Mouse (Mus musculus): ENCODE data around the gene Stap1. TPM values are rescaled to one million over a fixed set of nuclear protein-coding genes. Genes with fewer than 3 reads are reported as not detected.

Gene Stap1
- polyA plus RNA-seq (2015; fragmentation: Nextera tagmentation; extraction: Ambion mirVana): 0.57 and 2.0 TPM in 2 replicates

DNA sequence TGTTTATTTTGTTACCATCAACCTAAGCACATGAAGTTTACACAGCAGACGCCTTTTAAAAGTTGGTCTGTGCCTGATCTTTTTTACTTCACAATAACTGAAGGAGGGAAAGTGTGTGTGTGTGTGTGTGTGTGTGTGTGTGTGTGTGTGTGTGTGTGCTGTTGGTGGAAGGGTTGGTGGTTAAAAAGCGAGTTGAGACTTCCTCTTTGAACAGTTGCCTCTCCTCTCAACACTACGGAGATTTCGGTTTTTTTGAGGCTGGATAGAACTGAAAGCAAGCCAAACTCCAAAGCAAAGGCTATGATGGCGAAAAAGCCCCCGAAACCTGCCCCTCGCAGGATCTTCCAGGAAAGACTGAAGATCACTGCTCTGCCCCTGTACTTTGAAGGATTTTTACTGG is at the start of gene Stap1:
Stap1 (plus strand) TSS at position 209 of the 400 bp plus-strand sequence.
- no peak within 1 kb of the TSS for H3K4me3 ChIP-seq (ENCODE audit: low read length)
- no peaks in the 10 kb centered on the region for H3K27me3 ChIP-seq (ENCODE audit: control insufficient read depth, insufficient read depth, low read depth, low read length)
- ATAC-seq (ENCODE audit: low read depth): no peak
- WGBS: 48% methylated on average over 7 of the region's 7 CpGs
- no peaks in the 10 kb centered on the region for H3K36me3 ChIP-seq (ENCODE audit: control insufficient read depth, insufficient read depth, low read length)
- no peak within 1 kb of the TSS for H3K27ac ChIP-seq (ENCODE audit: low read length)
- no peak within 1 kb of the TSS for H3K9ac ChIP-seq (ENCODE audit: low read length)
- H3K4me1 ChIP-seq (replicated peaks; ENCODE audit: control insufficient read depth, insufficient read depth, low read length): no peaks in the 10 kb centered on the region; the same call in 1 of the 2 replicates
- no peaks in the 10 kb centered on the region for H3K9me3 ChIP-seq (ENCODE audit: control insufficient read depth, low read length)
- H3K4me2 ChIP-seq (ENCODE audit: low read depth, low read length): no peak within 1 kb of the TSS

DNA sequence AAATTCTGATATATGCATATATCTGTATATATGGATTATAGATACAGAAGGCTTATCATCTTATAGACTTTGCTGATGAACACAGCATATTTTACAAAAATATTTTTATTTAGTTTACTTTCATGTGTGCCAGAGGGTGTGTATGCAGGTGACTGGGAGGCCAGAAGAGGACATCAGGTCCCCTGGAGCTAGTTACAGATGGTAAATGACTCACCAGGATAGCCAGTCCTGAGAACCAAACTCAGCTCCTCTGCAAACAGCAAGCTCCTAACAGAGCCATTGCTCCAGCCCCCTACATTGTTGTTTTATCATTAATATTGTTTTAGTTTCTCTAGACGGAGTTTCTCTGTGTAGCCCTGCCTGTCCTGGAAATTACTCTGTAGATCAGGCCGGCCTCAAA is 41.7 kb upstream of the Stap1 start:
- Histone ChIP-seq H3K36me3 (ENCODE audit: control insufficient read depth, insufficient read depth, low read length) (peaks cover 27% of the 10 kb centered on the region), H3K9me3 (ENCODE audit: control insufficient read depth, low read length) (no peaks in the 10 kb centered on the region), H3K27me3 (ENCODE audit: control insufficient read depth, insufficient read depth, low read depth, low read length) (no peaks in the 10 kb centered on the region), H3K4me1 (replicated peaks; ENCODE audit: control insufficient read depth, insufficient read depth, low read length) (no peaks in the 10 kb centered on the region), H3K4me3 (ENCODE audit: low read length) (no peak overlapping the region), H3K4me2 (ENCODE audit: low read depth, low read length) (no peak overlapping the region), H3K27ac (ENCODE audit: low read length) (no peak overlapping the region), H3K9ac (ENCODE audit: low read length) (no peak overlapping the region)
- ATAC-seq (ENCODE audit: low read depth): no peak
- WGBS: 73% methylated on average over 2 of the region's 2 CpGs

DNA sequence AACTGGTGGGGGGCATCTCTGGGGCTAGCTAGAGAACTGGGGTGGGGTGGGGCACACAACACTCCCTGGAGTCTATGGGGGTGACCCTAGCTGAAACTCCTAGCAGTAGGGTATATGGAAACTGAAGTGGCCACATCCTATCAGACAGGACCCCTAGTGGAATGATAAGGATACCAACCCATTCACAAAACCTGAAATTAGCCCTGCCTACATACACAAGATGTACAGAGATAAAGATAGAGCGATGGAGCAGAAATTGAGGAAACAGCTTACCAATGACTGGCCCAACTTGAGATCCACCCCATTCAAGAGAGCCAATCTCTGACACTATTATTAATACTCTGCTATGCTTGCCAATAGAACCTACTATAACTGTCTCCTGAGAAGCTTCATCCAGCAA is 8.0 kb upstream of the Stap1 start:
- H3K9me3 ChIP-seq (ENCODE audit: control insufficient read depth, low read length): no peaks in the 10 kb centered on the region
- peaks cover 8% of the 10 kb centered on the region; the same call in 1 of the 2 replicates for H3K4me1 ChIP-seq (replicated peaks; ENCODE audit: control insufficient read depth, insufficient read depth, low read length)
- H3K4me3 ChIP-seq (ENCODE audit: low read length): no peak overlapping the region; the same call in 1 of the 2 replicates
- H3K27ac ChIP-seq (ENCODE audit: low read length): no peak overlapping the region
- no peak for ATAC-seq (ENCODE audit: low read depth)
- no peaks in the 10 kb centered on the region for H3K27me3 ChIP-seq (ENCODE audit: control insufficient read depth, insufficient read depth, low read depth, low read length)
- no peaks in the 10 kb centered on the region for H3K36me3 ChIP-seq (ENCODE audit: control insufficient read depth, insufficient read depth, low read length)
- peak overlapping the region; percentile 56 for H3K4me2 ChIP-seq (ENCODE audit: low read depth, low read length)
- no peak overlapping the region for H3K9ac ChIP-seq (ENCODE audit: low read length)
- 96% methylated on average over 1 of the region's 1 CpGs for WGBS

DNA sequence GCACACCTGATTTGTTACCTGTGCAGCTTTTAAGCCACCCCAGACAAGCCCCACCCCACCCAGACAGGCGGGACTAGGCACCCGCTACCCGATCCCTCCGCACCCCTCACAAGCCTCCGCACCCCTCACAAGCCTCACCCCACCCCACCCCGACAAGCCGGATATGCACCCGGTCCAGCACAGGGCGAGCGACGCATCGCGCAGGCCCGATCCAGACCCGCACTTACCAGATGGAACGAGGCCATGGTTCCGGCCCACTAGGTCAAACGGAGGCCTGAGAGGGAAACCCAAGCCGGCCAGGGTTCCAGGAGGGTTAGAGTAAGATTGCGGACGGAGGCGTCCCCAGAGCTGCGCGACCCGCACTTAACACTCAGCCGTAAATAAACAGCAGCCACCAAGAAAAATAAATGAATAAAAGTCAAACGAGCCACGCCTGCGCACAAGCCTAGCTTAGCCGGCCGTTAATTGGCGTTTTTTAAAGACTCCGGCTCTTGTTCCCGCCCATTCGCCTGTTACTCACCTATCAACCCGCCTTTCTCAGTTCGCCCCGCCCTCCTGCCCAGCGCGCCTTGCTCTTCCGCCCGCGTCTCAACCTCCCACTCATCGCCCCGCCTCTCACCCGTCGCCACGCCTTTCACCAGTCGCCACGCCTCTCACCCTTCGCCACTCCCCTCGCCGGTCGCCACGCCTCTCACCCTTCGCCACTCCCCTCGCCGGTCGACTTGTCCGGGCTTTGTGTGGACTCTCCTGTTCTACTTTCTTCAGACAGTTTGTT is 6.3 kb upstream of the Stap1 start, which contains the start of gene Cenpc1:
Cenpc1 (minus strand) TSS at position 483 of the 775 bp plus-strand sequence.
- H3K9me3 ChIP-seq (ENCODE audit: control insufficient read depth, low read length): no peaks in the 10 kb centered on the region
- peak; percentile 96 for ATAC-seq (ENCODE audit: low read depth)
- under 1% methylated on average over 60 of the region's 60 CpGs for WGBS
- peak within 1 kb of the TSS; percentile 79 for H3K4me2 ChIP-seq (ENCODE audit: low read depth, low read length)
- peak within 1 kb of the TSS; percentile 85 for H3K4me3 ChIP-seq (ENCODE audit: low read length)
- H3K36me3 ChIP-seq (ENCODE audit: control insufficient read depth, insufficient read depth, low read length): no peaks in the 10 kb centered on the region
- peak within 1 kb of the TSS; percentile 93 for H3K27ac ChIP-seq (ENCODE audit: low read length)
- peak within 1 kb of the TSS; percentile 84 for H3K9ac ChIP-seq (ENCODE audit: low read length)
- H3K27me3 ChIP-seq (ENCODE audit: control insufficient read depth, insufficient read depth, low read depth, low read length): no peaks in the 10 kb centered on the region
- peaks cover 8% of the 10 kb centered on the region; the same call in 1 of the 2 replicates for H3K4me1 ChIP-seq (replicated peaks; ENCODE audit: control insufficient read depth, insufficient read depth, low read length)

DNA sequence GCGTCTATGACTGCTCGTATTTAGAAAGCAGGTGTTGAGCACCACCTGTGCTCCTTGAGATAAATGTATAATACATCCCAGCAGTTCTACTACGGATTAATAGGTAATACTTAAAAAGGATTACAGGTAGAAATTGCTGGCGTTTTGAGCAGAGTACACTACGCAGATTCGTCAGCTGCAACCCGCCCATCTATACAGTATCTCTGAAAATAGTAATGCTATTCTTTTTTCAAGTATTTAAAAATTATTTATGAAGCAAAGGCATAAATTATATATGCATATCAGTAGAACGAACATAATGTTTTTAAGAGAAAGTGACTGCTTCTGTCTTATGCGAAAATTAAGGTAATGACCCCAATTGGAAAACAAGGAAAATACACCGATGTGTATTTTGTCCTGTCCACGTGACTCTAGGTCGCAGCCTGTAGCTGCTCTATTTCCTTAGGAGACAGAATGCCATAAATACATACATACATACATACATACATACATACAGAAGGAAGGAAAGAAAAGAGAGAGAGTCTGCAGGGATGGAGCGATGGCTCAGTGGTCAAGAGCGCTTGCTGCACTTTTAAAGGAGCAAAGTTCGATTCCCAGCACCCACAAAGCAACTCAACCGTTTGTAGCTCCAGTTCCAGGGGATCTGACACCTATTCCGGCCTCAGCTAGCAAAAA is 5.5 kb upstream of the Stap1 start:
- peak overlapping the region; percentile 85 for H3K4me3 ChIP-seq (ENCODE audit: low read length)
- peak overlapping the region; percentile 57 for H3K9ac ChIP-seq (ENCODE audit: low read length)
- ATAC-seq (ENCODE audit: low read depth): peak; percentile 51
- WGBS: under 1% methylated on average over 17 of the region's 17 CpGs
- H3K27me3 ChIP-seq (ENCODE audit: control insufficient read depth, insufficient read depth, low read depth, low read length): no peaks in the 10 kb centered on the region
- H3K36me3 ChIP-seq (ENCODE audit: control insufficient read depth, insufficient read depth, low read length): no peaks in the 10 kb centered on the region
- peaks cover 8% of the 10 kb centered on the region; the same call in 1 of the 2 replicates for H3K4me1 ChIP-seq (replicated peaks; ENCODE audit: control insufficient read depth, insufficient read depth, low read length)
- H3K9me3 ChIP-seq (ENCODE audit: control insufficient read depth, low read length): no peaks in the 10 kb centered on the region
- peak overlapping the region; percentile 79 for H3K4me2 ChIP-seq (ENCODE audit: low read depth, low read length)
- peak overlapping the region; percentile 86 for H3K27ac ChIP-seq (ENCODE audit: low read length)

DNA sequence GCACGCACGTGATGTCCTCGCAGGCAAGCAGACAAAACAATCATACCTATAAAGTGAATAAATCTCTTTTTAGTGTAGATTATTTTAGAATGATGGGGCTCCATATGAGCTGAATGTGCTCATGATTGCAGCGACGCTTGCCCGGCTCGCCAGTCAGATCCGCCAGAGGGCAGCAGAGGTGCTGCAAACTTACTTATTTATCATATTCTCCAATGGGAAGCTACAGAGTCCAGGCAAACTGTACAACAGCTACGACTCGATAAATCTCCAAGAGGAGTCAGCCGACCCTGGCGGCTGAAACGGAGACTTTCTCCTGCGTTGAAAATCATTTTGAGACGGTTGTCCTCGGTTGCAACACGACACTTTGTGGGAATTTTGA is 5.0 kb upstream of the Stap1 start:
- Histone ChIP-seq H3K27ac (ENCODE audit: low read length) (peak overlapping the region; percentile 16; the same call in 1 of the 2 replicates), H3K36me3 (ENCODE audit: control insufficient read depth, insufficient read depth, low read length) (no peaks in the 10 kb centered on the region), H3K4me3 (ENCODE audit: low read length) (peak overlapping the region; percentile 85), H3K27me3 (ENCODE audit: control insufficient read depth, insufficient read depth, low read depth, low read length) (no peaks in the 10 kb centered on the region), H3K4me2 (ENCODE audit: low read depth, low read length) (peak overlapping the region; percentile 79), H3K9ac (ENCODE audit: low read length) (peak overlapping the region; percentile 69), H3K4me1 (replicated peaks; ENCODE audit: control insufficient read depth, insufficient read depth, low read length) (peaks cover 8% of the 10 kb centered on the region; the same call in 1 of the 2 replicates), H3K9me3 (ENCODE audit: control insufficient read depth, low read length) (no peaks in the 10 kb centered on the region)
- peak; percentile 36 for ATAC-seq (ENCODE audit: low read depth)
- under 1% methylated on average over 17 of the region's 17 CpGs for WGBS

DNA sequence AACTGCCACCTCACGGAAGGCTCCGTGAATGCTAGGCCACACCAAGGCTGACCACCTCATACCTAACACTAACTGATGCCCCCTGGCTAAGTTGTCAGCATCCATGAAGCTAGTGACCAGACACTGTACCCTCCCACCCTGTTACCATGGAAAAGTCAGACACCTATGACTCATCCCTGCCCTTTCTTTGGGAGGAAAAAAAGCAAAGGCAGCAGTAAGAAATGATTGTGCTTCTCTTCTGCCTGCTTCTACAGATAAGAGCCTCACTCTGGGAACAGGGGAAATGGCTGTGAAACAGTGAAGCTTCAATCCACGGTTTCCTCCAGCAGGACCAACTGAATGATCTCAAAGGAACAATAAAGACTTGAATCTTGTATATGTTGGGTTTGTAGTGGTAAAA is 3.1 kb upstream of the Stap1 start:
- peaks cover 8% of the 10 kb centered on the region; the same call in 1 of the 2 replicates for H3K4me1 ChIP-seq (replicated peaks; ENCODE audit: control insufficient read depth, insufficient read depth, low read length)
- H3K9me3 ChIP-seq (ENCODE audit: control insufficient read depth, low read length): no peaks in the 10 kb centered on the region
- no peak for ATAC-seq (ENCODE audit: low read depth)
- no peak overlapping the region for H3K4me3 ChIP-seq (ENCODE audit: low read length)
- H3K27me3 ChIP-seq (ENCODE audit: control insufficient read depth, insufficient read depth, low read depth, low read length): no peaks in the 10 kb centered on the region
- no peak overlapping the region for H3K9ac ChIP-seq (ENCODE audit: low read length)
- no peak overlapping the region for H3K4me2 ChIP-seq (ENCODE audit: low read depth, low read length)
- no peaks in the 10 kb centered on the region for H3K36me3 ChIP-seq (ENCODE audit: control insufficient read depth, insufficient read depth, low read length)
- H3K27ac ChIP-seq (ENCODE audit: low read length): no peak overlapping the region
- WGBS: 75% methylated on average over 3 of the region's 3 CpGs

DNA sequence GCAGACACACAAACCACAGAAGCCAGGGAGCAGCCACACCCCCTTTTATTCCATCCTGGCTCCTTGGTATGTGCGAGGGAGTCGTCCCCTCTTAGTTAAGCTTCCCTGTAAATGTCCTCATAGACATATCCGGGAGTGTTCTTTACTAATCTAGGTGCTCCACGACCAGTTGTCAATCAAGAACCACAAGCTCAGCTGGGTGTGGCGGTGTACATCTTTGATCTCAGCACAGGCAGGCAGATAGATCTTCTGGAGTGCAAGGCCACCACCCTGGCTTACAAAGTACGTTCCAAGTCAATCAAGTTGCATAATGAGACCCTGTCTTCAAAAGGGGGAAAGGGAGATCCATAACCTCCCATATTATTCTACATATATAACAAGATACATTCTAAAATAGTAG is 2.4 kb upstream of the Stap1 start:
- Histone ChIP-seq H3K4me2 (ENCODE audit: low read depth, low read length) (no peak overlapping the region), H3K4me3 (ENCODE audit: low read length) (no peak overlapping the region), H3K36me3 (ENCODE audit: control insufficient read depth, insufficient read depth, low read length) (no peaks in the 10 kb centered on the region), H3K27ac (ENCODE audit: low read length) (no peak overlapping the region), H3K9me3 (ENCODE audit: control insufficient read depth, low read length) (no peaks in the 10 kb centered on the region), H3K27me3 (ENCODE audit: control insufficient read depth, insufficient read depth, low read depth, low read length) (no peaks in the 10 kb centered on the region), H3K4me1 (replicated peaks; ENCODE audit: control insufficient read depth, insufficient read depth, low read length) (peaks cover 4% of the 10 kb centered on the region; the same call in 1 of the 2 replicates), H3K9ac (ENCODE audit: low read length) (no peak overlapping the region)
- 70% methylated on average over 6 of the region's 6 CpGs for WGBS
- ATAC-seq (ENCODE audit: low read depth): no peak

DNA sequence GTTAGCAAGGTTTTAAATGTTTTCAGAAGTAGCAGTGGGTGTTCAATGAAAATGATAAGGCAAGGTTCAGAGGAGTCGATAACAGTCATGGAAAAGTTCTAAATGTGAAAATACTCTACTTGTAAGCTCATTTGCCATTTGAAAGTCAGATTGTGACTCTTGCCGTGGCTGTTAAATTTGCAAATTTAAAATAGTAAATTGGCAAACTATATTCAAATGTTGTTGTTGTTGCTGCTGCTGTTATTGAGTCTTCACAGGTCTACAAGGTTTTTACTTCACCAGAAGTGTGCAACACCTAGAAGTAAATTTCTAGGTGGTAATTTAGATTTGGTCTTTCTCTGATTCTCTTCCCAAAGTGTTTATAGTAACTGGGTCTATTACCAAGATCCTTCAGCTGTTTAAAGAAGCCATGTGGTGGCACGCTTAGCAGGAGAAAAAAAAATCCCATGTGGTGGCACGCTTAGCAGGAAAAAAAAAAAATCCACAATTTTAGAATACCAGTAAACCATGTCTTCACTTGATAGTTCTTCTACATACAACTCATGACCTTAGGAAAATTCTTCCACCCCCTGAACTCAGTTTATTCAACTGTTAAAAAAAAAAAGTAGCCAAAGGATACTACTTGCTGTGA is 1.3 kb downstream of the Stap1 start:
- ATAC-seq (ENCODE audit: low read depth): no peak
- 76% methylated on average over 4 of the region's 4 CpGs for WGBS

More for the DNA sequence above, 1.3 kb downstream of the Stap1 start:
- no peaks in the 10 kb centered on the region for H3K36me3 ChIP-seq (ENCODE audit: control insufficient read depth, insufficient read depth, low read length)
- no peaks in the 10 kb centered on the region for H3K4me1 ChIP-seq (replicated peaks; ENCODE audit: control insufficient read depth, insufficient read depth, low read length)
- H3K4me2 ChIP-seq (ENCODE audit: low read depth, low read length): no peak overlapping the region
- no peak overlapping the region for H3K9ac ChIP-seq (ENCODE audit: low read length)
- no peaks in the 10 kb centered on the region for H3K27me3 ChIP-seq (ENCODE audit: control insufficient read depth, insufficient read depth, low read depth, low read length)
- H3K9me3 ChIP-seq (ENCODE audit: control insufficient read depth, low read length): no peaks in the 10 kb centered on the region
- no peak overlapping the region for H3K4me3 ChIP-seq (ENCODE audit: low read length)
- no peak overlapping the region for H3K27ac ChIP-seq (ENCODE audit: low read length)
